Mouse (Mus musculus): Measurements from ENCODE around the gene Tfpi.
"Not testable (repeated sequence)": the region's sequence is repeated elsewhere in the genome, so short reads cannot be mapped to it uniquely, and the experiment has no call there.

The Tfpi gene

DNA sequence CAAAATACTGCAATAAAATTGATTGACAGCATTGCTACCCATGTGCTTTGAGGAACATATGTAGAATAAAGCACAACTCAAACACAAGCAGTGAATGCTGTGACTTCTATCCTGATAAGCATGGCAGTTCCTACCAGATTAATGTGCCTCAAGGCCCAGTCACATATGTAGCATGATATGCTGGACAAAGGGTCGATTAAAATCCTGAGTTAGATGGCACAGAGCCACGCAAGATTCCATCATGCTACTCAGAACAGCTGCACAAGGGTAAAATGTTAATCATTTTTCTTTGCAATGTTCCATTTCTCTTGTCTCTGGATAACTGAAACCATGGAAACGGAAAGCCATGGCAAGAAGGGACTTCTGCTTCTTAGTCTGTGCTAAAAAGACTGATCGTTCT is 80.0 kb downstream of the Tfpi start:
- DNase-seq (ENCODE audit: extremely low read depth, insufficient read length, low spot score): no peak

GRCm38 (mm10) chr2:84393236-84393635 is 83.3 kb downstream of the Tfpi start:
- DNase-seq (ENCODE audit: extremely low read depth, insufficient read length, low spot score): no peak

- no peak for DNase-seq (ENCODE audit: extremely low read depth, insufficient read length, low spot score)
Observed at GRCm38 (mm10) chr2:84389075-84389474, 87.5 kb downstream of the Tfpi start.

DNA sequence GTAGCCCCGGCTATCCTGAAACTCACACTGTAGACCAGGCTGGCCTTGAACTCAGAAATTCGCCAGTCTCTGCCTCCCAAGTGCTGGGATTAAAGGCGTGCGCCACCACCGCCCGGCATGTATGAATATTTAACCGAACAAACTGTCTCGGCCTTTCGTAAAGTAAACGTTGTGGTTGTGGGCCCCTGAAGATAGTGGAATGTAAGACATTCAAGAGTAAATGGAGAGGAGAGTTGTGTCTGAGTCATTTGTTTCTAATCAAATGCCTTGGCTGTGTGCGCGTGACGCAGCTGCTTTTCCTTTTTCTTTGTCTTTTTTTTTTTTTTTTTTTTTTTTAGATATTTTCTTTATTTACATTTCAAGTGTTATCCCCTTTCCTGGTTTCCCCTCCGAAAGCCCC is 88.0 kb downstream of the Tfpi start:
- not testable (repeated sequence) for DNase-seq (ENCODE audit: extremely low read depth, insufficient read length, low spot score)

- no peak for DNase-seq (ENCODE audit: extremely low read depth, insufficient read length, low spot score)
Observed at GRCm38 (mm10) chr2:84388023-84388416, 88.6 kb downstream of the Tfpi start.

GRCm38 (mm10) chr2:84387394-84388022 is 89.1 kb downstream of the Tfpi start:
- DNase-seq (ENCODE audit: extremely low read depth, insufficient read length, low spot score): no peak

- no peak for DNase-seq (ENCODE audit: extremely low read depth, insufficient read length, low spot score)
Observed at GRCm38 (mm10) chr2:84386563-84387393, 89.8 kb downstream of the Tfpi start.

- DNase-seq (ENCODE audit: extremely low read depth, insufficient read length, low spot score): no peak
Observed at GRCm38 (mm10) chr2:84384911-84385693, 91.5 kb downstream of the Tfpi start.

GRCm38 (mm10) chr2:84383828-84384227 is 92.7 kb downstream of the Tfpi start:
- DNase-seq (ENCODE audit: extremely low read depth, insufficient read length, low spot score): no peak
